Mouse (Mus musculus): ENCODE results near the gene Gm6525.

DNA sequence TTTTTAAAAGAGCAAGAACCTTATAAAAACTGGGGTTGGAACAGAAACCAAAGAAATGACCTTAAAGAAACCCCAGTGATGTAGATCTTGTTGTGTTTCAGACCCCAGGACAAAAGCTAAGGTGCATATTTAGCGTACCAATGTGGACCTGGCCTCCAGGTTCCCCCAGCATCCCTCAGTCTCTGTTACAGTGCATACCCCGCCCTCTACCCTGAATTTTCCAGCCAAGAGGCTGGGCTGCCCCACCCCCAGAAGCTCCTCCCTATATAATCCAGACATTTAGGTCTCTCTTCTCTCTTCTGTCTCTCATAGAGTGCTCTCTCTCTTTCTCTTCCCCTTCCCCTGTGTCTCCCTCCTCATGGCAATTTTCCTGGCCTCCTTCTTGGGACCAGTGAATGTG is 6.4 kb downstream of the Gm6525 start:
- TF ChIP-seq POLR2A (IDR thresholded peaks at IDR 0.05; ENCODE audit: control insufficient read depth, extremely low read depth, insufficient read depth, low read length, poor library complexity): no peak
- no peak for TF ChIP-seq CTCF (IDR thresholded peaks at IDR 0.05; ENCODE audit: borderline replicate concordance, control insufficient read depth, extremely low read depth, insufficient read depth, low read length, poor library complexity)

Data from thymus, adult 2 months (tissue).